Mouse (Mus musculus) cortical plate, adult 2 months (tissue): ENCODE measurements around the gene Ddx43.

ENCODE experiments used
- CTCF ChIP-seq: fragments of 200-500 bp; IDR thresholded peaks from 2 replicates; pipeline ENCODE4 v1.5.1; 2011; ENCODE audit warnings: mild to moderate bottlenecking, control low read depth, low read length; ENCODE audit not compliant: insufficient read depth; ENCODE audit errors: extremely low read depth
- POLR2A ChIP-seq: fragments of 200-500 bp; IDR thresholded peaks from 2 replicates; pipeline ENCODE4 v1.6.1; 2011; ENCODE audit warnings: mild to moderate bottlenecking, low read length, control low read depth; ENCODE audit not compliant: insufficient read depth; ENCODE audit errors: extremely low read depth

- no peak for TF ChIP-seq POLR2A
- no peak for TF ChIP-seq CTCF
These were observed 55.8 kb downstream of the Ddx43 start for GRCm38 (mm10) chr9:78451382-78451781.
